Mouse (Mus musculus) kidney, adult 8-10 months (tissue): ENCODE results near the gene Cfap44.

Source experiments
- DNase-seq, 2 experiments: peaks; one replicate each; pipeline ENCODE4 v3.0.0; 2022

The Cfap44 gene

GRCm38 (mm10) chr16:44498447-44498846 is 103.9 kb downstream of the Cfap44 start:
- no peak for DNase-seq

GRCm38 (mm10) chr16:44501783-44502182 is 107.2 kb downstream of the Cfap44 start:
- DNase-seq = no peak

GRCm38 (mm10) chr16:44502325-44502724 is 107.7 kb downstream of the Cfap44 start:
- no peak for DNase-seq

GRCm38 (mm10) chr16:44502895-44503575 is 108.4 kb downstream of the Cfap44 start:
- DNase-seq = no peak

GRCm38 (mm10) chr16:44505243-44505642 is 110.6 kb downstream of the Cfap44 start:
- DNase-seq = no peak

GRCm38 (mm10) chr16:44507027-44507929 is 112.7 kb downstream of the Cfap44 start:
- DNase-seq = no peak

- no peak for DNase-seq
These were observed 113.4 kb downstream of the Cfap44 start for GRCm38 (mm10) chr16:44508025-44508424.

GRCm38 (mm10) chr16:44508772-44509171 is 114.2 kb downstream of the Cfap44 start:
- DNase-seq = no peak

GRCm38 (mm10) chr16:44509458-44510344 is 115.1 kb downstream of the Cfap44 start:
- DNase-seq = no peak

GRCm38 (mm10) chr16:44510521-44511213 is 116.1 kb downstream of the Cfap44 start:
- DNase-seq = no peak

- no peak for DNase-seq
These were observed 121.9 kb downstream of the Cfap44 start for GRCm38 (mm10) chr16:44516498-44516897.

GRCm38 (mm10) chr16:44523595-44523994 is 129.0 kb downstream of the Cfap44 start:
- DNase-seq = no peak

- no peak for DNase-seq
These were observed 131.4 kb downstream of the Cfap44 start for GRCm38 (mm10) chr16:44526044-44526443.

- no peak for DNase-seq
These were observed 132.1 kb downstream of the Cfap44 start for GRCm38 (mm10) chr16:44526689-44527088.

- DNase-seq = no peak
These were observed 132.8 kb downstream of the Cfap44 start for GRCm38 (mm10) chr16:44527218-44527905.

GRCm38 (mm10) chr16:44528955-44529354 is 134.4 kb downstream of the Cfap44 start:
- DNase-seq = no peak

- no peak for DNase-seq
These were observed 135.1 kb downstream of the Cfap44 start for GRCm38 (mm10) chr16:44529691-44530090.

- no peak for DNase-seq
These were observed 135.6 kb downstream of the Cfap44 start for GRCm38 (mm10) chr16:44530191-44530590.

GRCm38 (mm10) chr16:44530829-44531228 is 136.2 kb downstream of the Cfap44 start:
- DNase-seq = no peak

GRCm38 (mm10) chr16:44531239-44531797 is 136.7 kb downstream of the Cfap44 start:
- DNase-seq = no peak
